Mouse (Mus musculus): ENCODE measurements at regions not wholly inside any gene's neighbourhood (a gene's known extent, or its start where the extent isn't known, plus 50 kb on each side); places are given as distances from the start of the nearest gene placed in this dataset.

DNA sequence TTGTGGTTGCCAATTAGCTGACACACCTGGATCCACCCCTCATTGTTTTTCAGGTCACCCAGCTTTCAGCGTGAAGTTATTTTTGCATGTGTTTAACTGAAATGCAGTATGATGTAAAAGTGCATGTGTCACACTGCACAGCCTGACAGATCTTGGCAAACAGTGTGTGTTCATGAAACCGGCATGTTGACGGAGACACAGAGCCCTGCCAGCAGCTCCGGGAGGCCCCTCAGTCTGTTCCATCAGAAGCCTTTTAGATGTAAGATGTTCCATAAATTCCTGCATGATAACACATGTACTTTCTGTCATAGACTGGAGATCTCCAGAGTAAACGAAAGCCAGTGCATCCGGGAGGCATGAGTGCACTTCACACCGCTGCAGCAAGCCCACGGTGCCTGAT lies 159.5 kb downstream of the Auh start:
- TF ChIP-seq CTCF (IDR thresholded peaks at IDR 0.05; ENCODE audit: borderline replicate concordance, control insufficient read depth, extremely low read depth, insufficient read depth, low read length, poor library complexity) (no peak), POLR2A (IDR thresholded peaks at IDR 0.05; ENCODE audit: control insufficient read depth, extremely low read depth, insufficient read depth, low read length, poor library complexity) (no peak)
